Mouse (Mus musculus): ENCODE measurements around the gene Cxcr5. TPM values are rescaled to one million over a fixed set of nuclear protein-coding genes. Genes with fewer than 3 reads are reported as not detected.
A peak's percentile ranks its signal among the peaks of the same experiment; 100 is the strongest.

The Cxcr5 gene
- polyA plus RNA-seq, 1 experiment from 2014 or later, result not detected

GRCm38 (mm10) chr9:44483041-44483509 lies 78.6 kb downstream of the Cxcr5 start:
- DNase-seq (ENCODE audit: low spot score), result no peak
- no peaks in the 10 kb centered on the region for H3K36me3 ChIP-seq
- H3K9me3 ChIP-seq, result no peaks in the 10 kb centered on the region
- H3K4me1 ChIP-seq, result peaks cover 75% of the 10 kb centered on the region
- under 1% methylated on average over 39 of the region's 39 CpGs for WGBS
- peak overlapping the region; percentile 97 for H3K4me3 ChIP-seq
- H3K27ac ChIP-seq, result peak overlapping the region; percentile 96
- no peaks in the 10 kb centered on the region for H3K27me3 ChIP-seq (ENCODE audit: insufficient read depth, poor library complexity, severe bottlenecking)

GRCm38 (mm10) chr9:44482552-44482951 lies 79.1 kb downstream of the Cxcr5 start, which contains the start of gene Bcl9l:
TSS of gene Bcl9l (plus strand) at chr9:44482825.
- peak within 1 kb of the TSS; percentile 96 for H3K27ac ChIP-seq
- peaks cover 75% of the 10 kb centered on the region for H3K4me1 ChIP-seq
- no peaks in the 10 kb centered on the region for H3K27me3 ChIP-seq (ENCODE audit: insufficient read depth, poor library complexity, severe bottlenecking)
- peak; percentile 97 for DNase-seq (ENCODE audit: low spot score)
- H3K9me3 ChIP-seq, result no peaks in the 10 kb centered on the region
- no peaks in the 10 kb centered on the region for H3K36me3 ChIP-seq
- under 1% methylated on average over 30 of the region's 31 CpGs for WGBS
- peak within 1 kb of the TSS; percentile 97 for H3K4me3 ChIP-seq

GRCm38 (mm10) chr9:44482112-44482511 lies 79.6 kb downstream of the Cxcr5 start:
- no peak for DNase-seq (ENCODE audit: low spot score)
- H3K27me3 ChIP-seq (ENCODE audit: insufficient read depth, poor library complexity, severe bottlenecking), result no peaks in the 10 kb centered on the region
- no peaks in the 10 kb centered on the region for H3K36me3 ChIP-seq
- H3K9me3 ChIP-seq, result no peaks in the 10 kb centered on the region
- 7% methylated on average over 3 of the region's 3 CpGs for WGBS
- H3K4me3 ChIP-seq, result peak overlapping the region; percentile 97
- H3K4me1 ChIP-seq, result peaks cover 75% of the 10 kb centered on the region
- H3K27ac ChIP-seq, result peak overlapping the region; percentile 96

- WGBS, result under 1% methylated on average over 26 of the region's 26 CpGs
- Histone ChIP-seq H3K36me3 (no peaks in the 10 kb centered on the region), H3K27me3 (ENCODE audit: insufficient read depth, poor library complexity, severe bottlenecking) (0 out of 2 replicates have a peak, but pooled peaks cover 3% of the 10 kb centered on the region), H3K9me3 (no peaks in the 10 kb centered on the region), H3K4me1 (peaks cover 52% of the 10 kb centered on the region), H3K4me3 (peak overlapping the region; percentile 76), H3K27ac (peak overlapping the region; percentile 91)
- peak; percentile 92 for DNase-seq (ENCODE audit: low spot score)
These were observed 81.8 kb downstream of the Cxcr5 start for GRCm38 (mm10) chr9:44479628-44480428.

GRCm38 (mm10) chr9:44478959-44479605 lies 82.6 kb downstream of the Cxcr5 start:
- H3K36me3 ChIP-seq, result no peaks in the 10 kb centered on the region
- peak overlapping the region; percentile 91 for H3K27ac ChIP-seq
- H3K9me3 ChIP-seq, result no peaks in the 10 kb centered on the region
- DNase-seq (ENCODE audit: low spot score), result peak; percentile 94
- H3K4me3 ChIP-seq, result peak overlapping the region; percentile 76
- H3K4me1 ChIP-seq, result peaks cover 48% of the 10 kb centered on the region
- 0 out of 2 replicates have a peak, but pooled peaks cover 3% of the 10 kb centered on the region for H3K27me3 ChIP-seq (ENCODE audit: insufficient read depth, poor library complexity, severe bottlenecking)
- under 1% methylated on average over 29 of the region's 29 CpGs for WGBS

GRCm38 (mm10) chr9:44478229-44478921 lies 83.3 kb downstream of the Cxcr5 start:
- H3K27ac ChIP-seq, result peak overlapping the region; percentile 91
- peak; percentile 91 for DNase-seq (ENCODE audit: low spot score)
- H3K36me3 ChIP-seq, result no peaks in the 10 kb centered on the region
- 0 out of 2 replicates have a peak, but pooled peaks cover 3% of the 10 kb centered on the region for H3K27me3 ChIP-seq (ENCODE audit: insufficient read depth, poor library complexity, severe bottlenecking)
- peak overlapping the region; percentile 76 for H3K4me3 ChIP-seq
- WGBS, result under 1% methylated on average over 24 of the region's 27 CpGs
- peaks cover 42% of the 10 kb centered on the region for H3K4me1 ChIP-seq
- no peaks in the 10 kb centered on the region for H3K9me3 ChIP-seq

GRCm38 (mm10) chr9:44477339-44478228 lies 84.1 kb downstream of the Cxcr5 start:
- WGBS, result 3% methylated on average over 24 of the region's 24 CpGs
- no peak for DNase-seq (ENCODE audit: low spot score)

GRCm38 (mm10) chr9:44475936-44476335 lies 85.7 kb downstream of the Cxcr5 start:
- H3K4me1 ChIP-seq, result peaks cover 27% of the 10 kb centered on the region
- no peaks in the 10 kb centered on the region for H3K36me3 ChIP-seq
- H3K9me3 ChIP-seq, result no peaks in the 10 kb centered on the region
- 84% methylated on average over 3 of the region's 3 CpGs for WGBS
- H3K27ac ChIP-seq, result no peak overlapping the region
- no peak for DNase-seq (ENCODE audit: low spot score)
- H3K4me3 ChIP-seq, result no peak overlapping the region
- H3K27me3 ChIP-seq (ENCODE audit: insufficient read depth, poor library complexity, severe bottlenecking), result 0 out of 2 replicates have a peak, but pooled peaks cover 3% of the 10 kb centered on the region

More at GRCm38 (mm10) chr9:44477339-44478228, 84.1 kb downstream of the Cxcr5 start:
- no peaks in the 10 kb centered on the region for H3K9me3 ChIP-seq
- H3K4me3 ChIP-seq, result peak overlapping the region; percentile 76
- peaks cover 41% of the 10 kb centered on the region for H3K4me1 ChIP-seq
- H3K27ac ChIP-seq, result peak overlapping the region; percentile 91
- no peaks in the 10 kb centered on the region for H3K36me3 ChIP-seq
- H3K27me3 ChIP-seq (ENCODE audit: insufficient read depth, poor library complexity, severe bottlenecking), result 0 out of 2 replicates have a peak, but pooled peaks cover 3% of the 10 kb centered on the region

GRCm38 (mm10) chr9:44474327-44474726 lies 87.3 kb downstream of the Cxcr5 start:
- H3K27me3 ChIP-seq (ENCODE audit: insufficient read depth, poor library complexity, severe bottlenecking), result 0 out of 2 replicates have a peak, but pooled peaks cover 3% of the 10 kb centered on the region
- peaks cover 18% of the 10 kb centered on the region for H3K4me1 ChIP-seq
- H3K9me3 ChIP-seq, result no peaks in the 10 kb centered on the region
- no peak for DNase-seq (ENCODE audit: low spot score)
- H3K27ac ChIP-seq, result no peak overlapping the region
- WGBS, result 39% methylated on average over 1 of the region's 1 CpGs
- no peak overlapping the region for H3K4me3 ChIP-seq
- H3K36me3 ChIP-seq, result no peaks in the 10 kb centered on the region

- Histone ChIP-seq H3K27me3 (ENCODE audit: insufficient read depth, poor library complexity, severe bottlenecking) (peaks cover 9% of the 10 kb centered on the region; the same call in 1 of the 2 replicates), H3K9me3 (no peaks in the 10 kb centered on the region), H3K4me3 (no peak overlapping the region), H3K36me3 (no peaks in the 10 kb centered on the region), H3K27ac (no peak overlapping the region), H3K4me1 (peaks cover 14% of the 10 kb centered on the region)
- 56% methylated on average over 3 of the region's 3 CpGs for WGBS
- no peak for DNase-seq (ENCODE audit: low spot score)
These were observed 88.5 kb downstream of the Cxcr5 start for GRCm38 (mm10) chr9:44473184-44473583.

GRCm38 (mm10) chr9:44468800-44469199 lies 92.9 kb downstream of the Cxcr5 start:
- Histone ChIP-seq H3K9me3 (no peaks in the 10 kb centered on the region), H3K27me3 (ENCODE audit: insufficient read depth, poor library complexity, severe bottlenecking) (peaks cover 11% of the 10 kb centered on the region; the same call in 1 of the 2 replicates), H3K4me1 (no peaks in the 10 kb centered on the region), H3K4me3 (no peak overlapping the region), H3K36me3 (no peaks in the 10 kb centered on the region), H3K27ac (no peak overlapping the region)
- no peak for DNase-seq (ENCODE audit: low spot score)
- 61% methylated on average over 2 of the region's 2 CpGs for WGBS

GRCm38 (mm10) chr9:44468224-44468623 lies 93.5 kb downstream of the Cxcr5 start:
- no peak for DNase-seq (ENCODE audit: low spot score)
- Histone ChIP-seq H3K9me3 (no peaks in the 10 kb centered on the region), H3K27me3 (ENCODE audit: insufficient read depth, poor library complexity, severe bottlenecking) (peaks cover 11% of the 10 kb centered on the region; the same call in 1 of the 2 replicates), H3K4me1 (no peaks in the 10 kb centered on the region), H3K27ac (no peak overlapping the region), H3K4me3 (no peak overlapping the region), H3K36me3 (no peaks in the 10 kb centered on the region)
- WGBS, result 46% methylated on average over 7 of the region's 7 CpGs

Data from heart, embryonic 10.5 days (tissue).